Mouse (Mus musculus): ENCODE data around the gene Slc34a3.

- TF ChIP-seq POLR2A (IDR thresholded peaks at IDR 0.05; ENCODE audit: borderline replicate concordance, extremely low read depth, low read depth, low read length), result no peak
- no peak for TF ChIP-seq CTCF (IDR thresholded peaks at IDR 0.05; ENCODE audit: insufficient read depth, low read length)
Observed at GRCm38 (mm10) chr2:25207593-25207992, 26.6 kb downstream of the Slc34a3 start.

Data from lung, adult 2 months (tissue).